14 mouse cellular contexts compared by ENCODE assay signal in the genomic region with DNA sequence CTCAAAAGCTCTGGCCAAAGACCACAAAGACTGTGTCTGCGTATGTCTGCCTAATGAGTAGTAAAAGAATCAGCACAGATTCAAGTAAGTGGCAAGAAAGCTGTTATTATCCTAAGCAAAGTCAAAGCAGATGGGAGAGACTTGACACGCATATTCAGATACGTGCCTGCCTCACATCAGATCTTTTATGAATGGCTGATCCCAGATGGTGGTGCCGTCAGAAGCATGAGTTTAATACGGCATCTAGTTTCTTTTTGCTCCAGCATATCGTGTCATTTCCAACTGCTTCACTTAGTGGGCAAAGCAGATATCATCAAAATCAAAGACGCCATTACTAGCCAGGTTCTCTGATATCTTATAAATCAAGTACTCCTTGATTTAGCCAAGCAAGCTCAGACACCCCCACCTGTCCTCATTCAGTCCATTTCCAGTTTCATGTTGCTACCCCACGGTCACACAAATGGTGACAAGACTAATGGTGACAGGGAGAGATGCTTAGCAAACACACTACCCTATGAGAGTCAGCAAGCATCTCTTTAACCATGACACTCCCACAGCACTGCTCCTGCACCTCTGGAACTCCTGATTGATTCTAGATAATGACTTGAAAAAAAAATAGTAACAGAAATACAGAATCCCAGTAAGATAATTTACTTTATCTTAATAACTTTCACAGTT.
DNase-seq lines count a peak whose midpoint lies in the region; ATAC-seq and TF ChIP-seq lines count a peak whose summit lies in the region.
"Had no signal": no experiment of that assay in that cellular context is flagged by ENCODE, and none has a peak within 500 bp of the region (broad histone marks: within the 10 kb centered on the region; RNA-seq: fewer than 3 reads in every experiment).

No protein-coding gene starts in this region.

- peak; percentile 48; the same call in 1 of the 2 replicates for ATAC-seq in hindbrain, embryonic 12.5 days (ENCODE audit: low FRiP score)
- peak; percentile 57 for ATAC-seq in forebrain, embryonic 12.5 days (ENCODE audit: low FRiP score)
- peak; percentile 77 for ATAC-seq in hindbrain, postnatal 0 days
- ATAC-seq in neural tube, embryonic 13.5 days (ENCODE audit: low read depth) = peak; percentile 44; the same call in 1 of the 2 replicates
- ATAC-seq: intestine, embryonic 16.5 days had no signal

- no peaks in the 10 kb centered on the region for H3K27me3 ChIP-seq in hindbrain, embryonic 12.5 days
- no peaks in the 10 kb centered on the region for H3K27me3 ChIP-seq in hindbrain, embryonic 10.5 days (ENCODE audit: insufficient read depth, poor library complexity, severe bottlenecking)
- H3K27me3 ChIP-seq in forebrain, embryonic 12.5 days = no peaks in the 10 kb centered on the region
- no peaks in the 10 kb centered on the region for H3K27me3 ChIP-seq in hindbrain, postnatal 0 days (ENCODE audit: insufficient read depth, low read length)
- H3K27me3 ChIP-seq in neural tube, embryonic 13.5 days = no peaks in the 10 kb centered on the region
- H3K27me3 ChIP-seq: embryonic facial prominence, embryonic 13.5 days had no signal

- H3K27ac ChIP-seq in hindbrain, embryonic 12.5 days = no peak overlapping the region
- no peak overlapping the region for H3K27ac ChIP-seq in hindbrain, embryonic 10.5 days
- peak overlapping the region; percentile 72 for H3K27ac ChIP-seq in forebrain, embryonic 12.5 days
- H3K27ac ChIP-seq in hindbrain, postnatal 0 days = peak overlapping the region; percentile 43
- H3K27ac ChIP-seq in neural tube, embryonic 13.5 days (replicated peaks) = peak overlapping the region; percentile 67
- H3K27ac ChIP-seq: embryonic facial prominence, embryonic 13.5 days had no signal

- WGBS in hindbrain, embryonic 12.5 days = 73% methylated on average over 8 of the region's 8 CpGs
- WGBS in hindbrain, embryonic 10.5 days = 84% methylated on average over 8 of the region's 8 CpGs
- 63% methylated on average over 8 of the region's 8 CpGs for WGBS in forebrain, embryonic 12.5 days
- WGBS in hindbrain, postnatal 0 days = 38% methylated on average over 8 of the region's 8 CpGs
- WGBS in neural tube, embryonic 13.5 days = 49% methylated on average over 8 of the region's 8 CpGs

- no peak for TF ChIP-seq CTCF in hindbrain, postnatal 0 days (IDR thresholded peaks at IDR 0.05; ENCODE audit: low read depth)

- no peak overlapping the region for H3K4me3 ChIP-seq in hindbrain, embryonic 12.5 days
- H3K4me3 ChIP-seq in hindbrain, embryonic 10.5 days = no peak overlapping the region
- H3K4me3 ChIP-seq in forebrain, embryonic 12.5 days (replicated peaks) = no peak overlapping the region
- no peak overlapping the region for H3K4me3 ChIP-seq in hindbrain, postnatal 0 days (ENCODE audit: low read length)
- H3K4me3 ChIP-seq in neural tube, embryonic 13.5 days = no peak overlapping the region
- H3K4me3 ChIP-seq: embryonic facial prominence, embryonic 13.5 days had no signal

- no peak for DNase-seq in hindbrain, embryonic 10.5 days (ENCODE audit: low spot score)
- DNase-seq in hindbrain, postnatal 0 days (ENCODE audit: low spot score) = peak; percentile 73
- no peak for DNase-seq in gastrocnemius, postnatal 10 days
- no peak for DNase-seq in adrenal gland, postnatal 25 days
- no peak for DNase-seq in gastrocnemius, postnatal 25 days
- DNase-seq: adrenal gland, adult 2 months; kidney, postnatal 14 days; liver; lung, embryonic 14.5 days had no signal

- peaks cover 11% of the 10 kb centered on the region; the same call in 1 of the 2 replicates for H3K4me1 ChIP-seq in hindbrain, embryonic 12.5 days
- H3K4me1 ChIP-seq in hindbrain, embryonic 10.5 days (replicated peaks) = no peaks in the 10 kb centered on the region
- H3K4me1 ChIP-seq in forebrain, embryonic 12.5 days = peaks cover 13% of the 10 kb centered on the region
- no peaks in the 10 kb centered on the region; the same call in 1 of the 2 replicates for H3K4me1 ChIP-seq in hindbrain, postnatal 0 days (ENCODE audit: insufficient read depth, low read length)
- peaks cover 28% of the 10 kb centered on the region for H3K4me1 ChIP-seq in neural tube, embryonic 13.5 days (replicated peaks)

- H3K4me2 ChIP-seq in hindbrain, embryonic 12.5 days (replicated peaks) = no peak overlapping the region
- H3K4me2 ChIP-seq in forebrain, embryonic 12.5 days = no peak overlapping the region
- no peak overlapping the region for H3K4me2 ChIP-seq in hindbrain, postnatal 0 days (ENCODE audit: low read depth, low read length)
- no peak overlapping the region for H3K4me2 ChIP-seq in neural tube, embryonic 13.5 days
- H3K4me2 ChIP-seq: embryonic facial prominence, embryonic 13.5 days; lung, embryonic 14.5 days had no signal

- no peak overlapping the region for H3K9ac ChIP-seq in hindbrain, embryonic 12.5 days
- H3K9ac ChIP-seq in forebrain, embryonic 12.5 days = no peak overlapping the region
- no peak overlapping the region for H3K9ac ChIP-seq in hindbrain, postnatal 0 days (replicated peaks; ENCODE audit: low read length)
- no peak overlapping the region for H3K9ac ChIP-seq in neural tube, embryonic 13.5 days
- H3K9ac ChIP-seq: embryonic facial prominence, embryonic 13.5 days; lung, embryonic 14.5 days had no signal

- no peaks in the 10 kb centered on the region for H3K36me3 ChIP-seq in hindbrain, embryonic 12.5 days
- peaks cover 5% of the 10 kb centered on the region; the same call in 1 of the 2 replicates for H3K36me3 ChIP-seq in hindbrain, embryonic 10.5 days
- H3K36me3 ChIP-seq in forebrain, embryonic 12.5 days (replicated peaks) = no peaks in the 10 kb centered on the region
- H3K36me3 ChIP-seq in hindbrain, postnatal 0 days (ENCODE audit: insufficient read depth, low read length) = no peaks in the 10 kb centered on the region
- peaks cover 10% of the 10 kb centered on the region; the same call in 1 of the 2 replicates for H3K36me3 ChIP-seq in neural tube, embryonic 13.5 days

- no peaks in the 10 kb centered on the region for H3K9me3 ChIP-seq in hindbrain, embryonic 12.5 days (replicated peaks)
- H3K9me3 ChIP-seq in hindbrain, embryonic 10.5 days = no peaks in the 10 kb centered on the region
- 0 out of 2 replicates have a peak, but pooled peaks cover 3% of the 10 kb centered on the region for H3K9me3 ChIP-seq in forebrain, embryonic 12.5 days
- no peaks in the 10 kb centered on the region for H3K9me3 ChIP-seq in hindbrain, postnatal 0 days (ENCODE audit: low read length)
- no peaks in the 10 kb centered on the region for H3K9me3 ChIP-seq in neural tube, embryonic 13.5 days
- H3K9me3 ChIP-seq: embryonic facial prominence, embryonic 13.5 days had no signal

Comparison
In these comparisons a context has a peak if more than half of its experiments do, and no peak if none do; other contexts are left out.
1. H3K27ac ChIP-seq: peak in forebrain, embryonic 12.5 days (single experiment), hindbrain, postnatal 0 days (single experiment) and neural tube, embryonic 13.5 days (single experiment); none in hindbrain, embryonic 12.5 days (single experiment) and hindbrain, embryonic 10.5 days (single experiment).
2. Peak in every context shown above with its lines, with median percentiles within 50 percentile points of each other: ATAC-seq.